Mouse (Mus musculus): ENCODE measurements around the gene Hepacam2. TPM values are rescaled to one million over a fixed set of nuclear protein-coding genes. Genes with fewer than 3 reads are reported as not detected.
"Not testable (repeated sequence)": the region's sequence is repeated elsewhere in the genome, so short reads cannot be mapped to it uniquely, and the experiment has no call there.

Hepacam2 gene
- 1.7 and 2.4 TPM in 2 replicates for polyA plus RNA-seq (2016; fragmentation: Nextera tagmentation; extraction: Ambion mirVana)

GRCm38 (mm10) chr6:3498162-3498848 is at the start of gene Hepacam2, which contains the start of gene Vps50:
Gene Hepacam2 (minus strand): TSS chr6:3498298.
Gene Vps50 (plus strand): TSS chr6:3498382.
- Histone ChIP-seq H3K27me3 (ENCODE audit: low read depth, poor library complexity, severe bottlenecking) (no peaks in the 10 kb centered on the region), H3K36me3 (no peaks in the 10 kb centered on the region), H3K9me3 (replicated peaks) (no peaks in the 10 kb centered on the region), H3K27ac (replicated peaks) (peak within 1 kb of the TSS; percentile 82), H3K4me1 (peaks cover 17% of the 10 kb centered on the region), H3K4me3 (peak within 1 kb of the TSS; percentile 80)
- peak; percentile 83 for DNase-seq (ENCODE audit: low spot score)
- WGBS, result 1% methylated on average over 28 of the region's 28 CpGs

- Histone ChIP-seq H3K27ac (replicated peaks) (no peak overlapping the region), H3K27me3 (ENCODE audit: low read depth, poor library complexity, severe bottlenecking) (no peaks in the 10 kb centered on the region), H3K4me1 (peaks cover 6% of the 10 kb centered on the region), H3K9me3 (replicated peaks) (no peaks in the 10 kb centered on the region), H3K4me3 (no peak overlapping the region), H3K36me3 (peaks cover 15% of the 10 kb centered on the region)
- WGBS, result 52% methylated on average over 1 of the region's 1 CpGs
- DNase-seq (ENCODE audit: low spot score), result no peak
These were observed 46.9 kb upstream of the Hepacam2 start for GRCm38 (mm10) chr6:3544970-3545369.

- Histone ChIP-seq H3K9me3 (replicated peaks) (no peaks in the 10 kb centered on the region), H3K36me3 (peaks cover 15% of the 10 kb centered on the region), H3K4me1 (peaks cover 6% of the 10 kb centered on the region), H3K27me3 (ENCODE audit: low read depth, poor library complexity, severe bottlenecking) (no peaks in the 10 kb centered on the region), H3K27ac (replicated peaks) (no peak overlapping the region), H3K4me3 (no peak overlapping the region)
- DNase-seq (ENCODE audit: low spot score), result no peak
- WGBS, result 91% methylated on average over 4 of the region's 4 CpGs
These were observed 45.8 kb upstream of the Hepacam2 start for GRCm38 (mm10) chr6:3543862-3544261.

GRCm38 (mm10) chr6:3539470-3539869 is 41.4 kb upstream of the Hepacam2 start:
- WGBS, result 93% methylated on average over 2 of the region's 2 CpGs
- DNase-seq (ENCODE audit: low spot score), result no peak
- Histone ChIP-seq H3K36me3 (peaks cover 19% of the 10 kb centered on the region), H3K9me3 (replicated peaks) (no peaks in the 10 kb centered on the region), H3K4me1 (peaks cover 4% of the 10 kb centered on the region), H3K4me3 (no peak overlapping the region), H3K27ac (replicated peaks) (no peak overlapping the region), H3K27me3 (ENCODE audit: low read depth, poor library complexity, severe bottlenecking) (no peaks in the 10 kb centered on the region)

DNA sequence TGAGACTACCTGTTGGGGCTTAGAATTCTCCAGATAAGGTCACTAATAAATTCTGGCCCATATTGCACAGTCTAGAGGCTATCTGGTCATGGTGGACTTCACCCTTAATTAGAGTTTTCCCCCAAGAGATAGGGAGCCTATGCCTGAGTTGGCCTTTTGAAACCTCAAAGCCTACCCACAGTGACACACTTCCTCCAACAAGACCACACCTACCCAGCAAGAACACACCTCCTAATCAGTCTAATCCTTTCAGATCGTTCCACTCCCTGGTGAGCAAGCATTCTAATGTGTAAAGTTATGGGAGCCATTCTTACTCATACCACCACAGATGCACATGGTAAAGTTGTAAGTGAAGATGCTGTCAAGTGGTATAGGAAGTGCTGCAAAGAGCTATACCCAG is 38.0 kb upstream of the Hepacam2 start:
- Histone ChIP-seq H3K27me3 (ENCODE audit: low read depth, poor library complexity, severe bottlenecking) (no peaks in the 10 kb centered on the region), H3K4me1 (peaks cover 17% of the 10 kb centered on the region), H3K4me3 (no peak overlapping the region), H3K36me3 (peaks cover 21% of the 10 kb centered on the region), H3K9me3 (replicated peaks) (no peaks in the 10 kb centered on the region), H3K27ac (replicated peaks) (no peak overlapping the region)
- WGBS, result 53% methylated on average over 1 of the region's 1 CpGs
- no peak for DNase-seq (ENCODE audit: low spot score)

- peak; percentile 40 for DNase-seq (ENCODE audit: low spot score)
- H3K36me3 ChIP-seq, result peaks cover 15% of the 10 kb centered on the region
- peaks cover 31% of the 10 kb centered on the region for H3K4me1 ChIP-seq
- H3K27ac ChIP-seq (replicated peaks), result peak overlapping the region; percentile 68
- H3K27me3 ChIP-seq (ENCODE audit: low read depth, poor library complexity, severe bottlenecking), result no peaks in the 10 kb centered on the region
- H3K9me3 ChIP-seq (replicated peaks), result no peaks in the 10 kb centered on the region
- H3K4me3 ChIP-seq, result no peak overlapping the region
- 14% methylated on average over 5 of the region's 5 CpGs for whole genome bisulfite sequencing
These were observed 33.3 kb upstream of the Hepacam2 start for GRCm38 (mm10) chr6:3531445-3531844.

GRCm38 (mm10) chr6:3528198-3528597 is 30.1 kb upstream of the Hepacam2 start:
- WGBS, result 93% methylated on average over 4 of the region's 4 CpGs
- Histone ChIP-seq H3K4me1 (peaks cover 31% of the 10 kb centered on the region), H3K27ac (replicated peaks) (no peak overlapping the region), H3K36me3 (no peaks in the 10 kb centered on the region; the same call in 1 of the 2 replicates), H3K4me3 (no peak overlapping the region), H3K27me3 (ENCODE audit: low read depth, poor library complexity, severe bottlenecking) (no peaks in the 10 kb centered on the region), H3K9me3 (replicated peaks) (no peaks in the 10 kb centered on the region)
- no peak for DNase-seq (ENCODE audit: low spot score)

DNA sequence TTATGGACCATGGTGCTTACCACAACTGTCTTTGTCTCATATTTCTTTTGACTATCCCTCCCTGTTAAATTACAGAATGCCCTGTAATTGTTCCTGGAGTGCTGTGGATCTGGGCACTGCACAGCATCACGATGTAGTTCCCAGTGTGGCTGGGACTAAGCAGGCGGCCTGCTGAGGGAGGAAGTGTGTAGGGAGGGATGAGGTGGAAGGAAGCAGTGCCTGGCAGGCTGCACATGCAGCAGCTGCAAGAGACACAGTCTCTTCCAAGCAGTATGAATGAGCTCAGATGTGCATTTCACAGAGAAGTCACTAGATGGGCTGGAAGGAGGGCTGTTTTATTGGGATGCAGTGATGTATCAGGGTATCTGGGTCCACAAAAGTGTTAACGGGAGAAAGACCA is 14.5 kb upstream of the Hepacam2 start:
- peak; percentile 27 for DNase-seq (ENCODE audit: low spot score)

DNA sequence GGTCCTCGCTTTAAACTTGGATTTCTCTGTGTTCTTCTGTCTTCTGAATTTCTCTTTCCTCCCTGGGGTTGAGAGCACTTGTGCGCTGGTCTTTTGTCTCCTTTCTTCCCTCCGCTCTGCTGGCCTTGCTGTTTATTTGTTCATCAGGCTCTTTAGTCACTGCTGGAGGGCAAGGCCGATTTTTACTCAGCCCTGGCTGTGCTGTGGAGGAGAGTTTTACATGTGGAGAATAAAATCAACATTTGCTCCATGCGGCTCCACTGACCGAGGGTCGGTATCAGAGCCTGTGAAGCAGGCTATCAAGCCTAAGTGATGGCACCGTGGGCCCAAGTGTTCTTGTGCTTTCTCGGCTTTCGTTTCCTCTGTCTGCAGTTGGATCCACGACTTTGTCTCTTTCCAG is 13.5 kb upstream of the Hepacam2 start:
- Histone ChIP-seq H3K36me3 (no peaks in the 10 kb centered on the region), H3K27me3 (ENCODE audit: low read depth, poor library complexity, severe bottlenecking) (no peaks in the 10 kb centered on the region), H3K4me3 (peak overlapping the region; percentile 29), H3K9me3 (replicated peaks) (no peaks in the 10 kb centered on the region), H3K27ac (replicated peaks) (peak overlapping the region; percentile 86), H3K4me1 (peaks cover 33% of the 10 kb centered on the region)
- DNase-seq (ENCODE audit: low spot score), result peak; percentile 55
- 35% methylated on average over 11 of the region's 11 CpGs for WGBS

More for the DNA sequence above, 14.5 kb upstream of the Hepacam2 start:
- Histone ChIP-seq H3K4me3 (no peak overlapping the region), H3K4me1 (peaks cover 33% of the 10 kb centered on the region), H3K27me3 (ENCODE audit: low read depth, poor library complexity, severe bottlenecking) (no peaks in the 10 kb centered on the region), H3K9me3 (replicated peaks) (no peaks in the 10 kb centered on the region), H3K27ac (replicated peaks) (peak overlapping the region; percentile 78), H3K36me3 (peaks cover 3% of the 10 kb centered on the region; the same call in 1 of the 2 replicates)
- WGBS, result 43% methylated on average over 3 of the region's 3 CpGs

DNA sequence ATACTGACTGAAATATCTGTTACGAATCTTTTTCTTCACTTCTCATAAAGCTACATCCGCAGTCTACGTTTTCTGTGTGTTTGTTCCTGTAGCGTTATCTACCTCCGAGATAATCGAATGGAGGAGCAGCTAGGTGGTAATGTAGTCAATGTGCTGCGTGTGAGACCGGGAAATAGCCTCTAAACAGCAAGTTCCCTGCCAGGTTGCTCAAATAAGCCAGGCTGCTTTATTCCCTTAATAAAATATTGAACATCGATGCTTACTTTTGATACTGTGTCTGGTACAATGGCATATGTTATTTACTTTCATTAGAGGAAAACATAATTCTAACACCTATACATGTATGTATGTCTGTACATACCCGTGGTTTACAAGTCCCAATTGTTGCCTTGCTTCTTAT is 13.0 kb upstream of the Hepacam2 start:
- no peak for DNase-seq (ENCODE audit: low spot score)
- Histone ChIP-seq H3K4me3 (peak overlapping the region; percentile 10; the same call in 1 of the 2 replicates), H3K27me3 (ENCODE audit: low read depth, poor library complexity, severe bottlenecking) (no peaks in the 10 kb centered on the region), H3K27ac (replicated peaks) (peak overlapping the region; percentile 86), H3K36me3 (no peaks in the 10 kb centered on the region), H3K9me3 (replicated peaks) (no peaks in the 10 kb centered on the region), H3K4me1 (peaks cover 33% of the 10 kb centered on the region)
- 77% methylated on average over 10 of the region's 10 CpGs for WGBS

GRCm38 (mm10) chr6:3509782-3510181 is 11.7 kb upstream of the Hepacam2 start:
- no peaks in the 10 kb centered on the region for H3K36me3 ChIP-seq
- DNase-seq (ENCODE audit: low spot score), result no peak
- WGBS, result 48% methylated on average over 2 of the region's 2 CpGs
- no peak overlapping the region for H3K27ac ChIP-seq (replicated peaks)
- H3K9me3 ChIP-seq (replicated peaks), result no peaks in the 10 kb centered on the region
- no peaks in the 10 kb centered on the region for H3K27me3 ChIP-seq (ENCODE audit: low read depth, poor library complexity, severe bottlenecking)
- H3K4me3 ChIP-seq, result no peak overlapping the region
- H3K4me1 ChIP-seq, result peaks cover 33% of the 10 kb centered on the region

DNA sequence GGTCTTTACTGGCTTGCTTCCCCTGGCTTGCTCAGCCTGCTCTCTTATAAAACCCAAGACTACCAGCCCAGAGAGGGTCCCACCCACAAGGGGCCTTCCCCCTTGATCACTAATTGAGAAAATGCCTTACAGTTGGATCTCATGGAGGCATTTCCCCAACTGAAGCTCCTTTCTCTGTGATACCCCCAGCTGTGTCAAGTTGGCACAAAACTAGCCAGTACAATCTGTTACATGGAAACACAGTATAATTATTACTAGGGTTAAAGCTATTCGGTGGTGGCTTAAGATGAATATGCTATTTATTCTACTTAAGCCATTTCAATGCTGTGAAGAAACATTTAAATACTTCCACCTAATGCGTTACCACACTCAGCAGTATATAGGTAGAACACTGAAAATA is 10.1 kb upstream of the Hepacam2 start:
- H3K27ac ChIP-seq (replicated peaks), result not testable (repeated sequence)

GRCm38 (mm10) chr6:3507078-3507477 is 9.0 kb upstream of the Hepacam2 start:
- no peaks in the 10 kb centered on the region for H3K9me3 ChIP-seq (replicated peaks)
- no peak overlapping the region for H3K27ac ChIP-seq (replicated peaks)
- WGBS, result 79% methylated on average over 4 of the region's 4 CpGs
- no peak for DNase-seq (ENCODE audit: low spot score)
- no peak overlapping the region for H3K4me3 ChIP-seq
- no peaks in the 10 kb centered on the region for H3K36me3 ChIP-seq
- no peaks in the 10 kb centered on the region for H3K27me3 ChIP-seq (ENCODE audit: low read depth, poor library complexity, severe bottlenecking)
- H3K4me1 ChIP-seq, result peaks cover 19% of the 10 kb centered on the region

More for the DNA sequence above, 10.1 kb upstream of the Hepacam2 start:
- not testable (repeated sequence) for H3K9me3 ChIP-seq (replicated peaks); H3K36me3 ChIP-seq; H3K4me3 ChIP-seq; DNase-seq (ENCODE audit: low spot score); H3K27me3 ChIP-seq (ENCODE audit: low read depth, poor library complexity, severe bottlenecking)
- peaks cover 30% of the 10 kb centered on the region for H3K4me1 ChIP-seq
- 97% methylated on average over 2 of the region's 2 CpGs for WGBS
